Mouse (Mus musculus): ENCODE results near the gene Ehhadh. TPM values are rescaled to one million over a fixed set of nuclear protein-coding genes. Genes with fewer than 3 reads are reported as not detected.
A peak's percentile ranks its signal among the peaks of the same experiment; 100 is the strongest.
"Not testable (repeated sequence)": the region's sequence is repeated elsewhere in the genome, so short reads cannot be mapped to it uniquely, and the experiment has no call there.

Ehhadh gene
- polyA plus RNA-seq, 1 experiment from 2014 or later: 1.5 TPM

GRCm38 (mm10) chr16:21813164-21813834 lies 25.7 kb upstream of the Ehhadh start:
- no peak overlapping the region for H3K9ac ChIP-seq (ENCODE audit: low read length)
- no peak for ATAC-seq (replicated peaks; ENCODE audit: low FRiP score)
- DNase-seq (ENCODE audit: low spot score): no peak
- H3K27ac ChIP-seq (ENCODE audit: low read depth, low read length): no peak overlapping the region
- H3K27me3 ChIP-seq (ENCODE audit: control insufficient read depth, insufficient read depth, low read length): no peaks in the 10 kb centered on the region
- no peaks in the 10 kb centered on the region; the same call in 1 of the 2 replicates for H3K36me3 ChIP-seq (ENCODE audit: control insufficient read depth, insufficient read depth, low read length)
- no peaks in the 10 kb centered on the region for H3K9me3 ChIP-seq (ENCODE audit: control insufficient read depth, low read length)
- no peak overlapping the region for H3K4me2 ChIP-seq (ENCODE audit: low read depth, low read length, severe bottlenecking)
- 75% methylated on average over 6 of the region's 6 CpGs for WGBS
- H3K4me1 ChIP-seq (replicated peaks; ENCODE audit: control insufficient read depth, insufficient read depth, low read length): no peaks in the 10 kb centered on the region
- H3K4me3 ChIP-seq (ENCODE audit: low read depth, low read length): no peak overlapping the region

DNA sequence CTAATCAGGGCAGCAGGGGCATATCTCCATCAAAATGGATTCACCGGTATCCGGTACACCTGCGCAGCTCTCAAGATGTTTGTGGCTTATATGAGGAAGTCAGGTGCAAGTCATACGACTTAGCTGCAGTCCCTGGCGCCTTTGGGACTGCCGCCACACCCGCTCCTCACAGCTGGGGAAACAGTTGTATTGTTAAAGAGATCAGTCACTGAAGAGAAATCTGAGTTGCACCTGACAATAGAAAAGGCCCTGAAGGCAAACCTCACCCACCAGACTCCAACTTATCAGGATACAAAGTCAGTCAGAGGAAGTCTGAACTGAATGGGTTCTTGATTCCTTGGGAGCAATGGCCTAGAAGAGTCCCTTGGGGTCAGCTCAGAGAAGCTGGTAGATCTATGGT lies 20.2 kb upstream of the Ehhadh start:
- not testable (repeated sequence) for ATAC-seq (replicated peaks; ENCODE audit: low FRiP score); H3K4me1 ChIP-seq (replicated peaks; ENCODE audit: control insufficient read depth, insufficient read depth, low read length); H3K9me3 ChIP-seq (ENCODE audit: control insufficient read depth, low read length); H3K36me3 ChIP-seq (ENCODE audit: control insufficient read depth, insufficient read depth, low read length); H3K27me3 ChIP-seq (ENCODE audit: control insufficient read depth, insufficient read depth, low read length); H3K4me3 ChIP-seq (ENCODE audit: low read depth, low read length); H3K4me2 ChIP-seq (ENCODE audit: low read depth, low read length, severe bottlenecking); DNase-seq (ENCODE audit: low spot score); H3K27ac ChIP-seq (ENCODE audit: low read depth, low read length); H3K9ac ChIP-seq (ENCODE audit: low read length)
- 83% methylated on average over 7 of the region's 7 CpGs for WGBS

- no peaks in the 10 kb centered on the region for H3K9me3 ChIP-seq (ENCODE audit: control insufficient read depth, low read length)
- no peaks in the 10 kb centered on the region; the same call in 1 of the 2 replicates for H3K36me3 ChIP-seq (ENCODE audit: control insufficient read depth, insufficient read depth, low read length)
- no peak for DNase-seq (ENCODE audit: low spot score)
- ATAC-seq (replicated peaks; ENCODE audit: low FRiP score): no peak
- H3K9ac ChIP-seq (ENCODE audit: low read length): no peak overlapping the region
- no peaks in the 10 kb centered on the region for H3K27me3 ChIP-seq (ENCODE audit: control insufficient read depth, insufficient read depth, low read length)
- no peaks in the 10 kb centered on the region for H3K4me1 ChIP-seq (replicated peaks; ENCODE audit: control insufficient read depth, insufficient read depth, low read length)
- no peak overlapping the region for H3K4me2 ChIP-seq (ENCODE audit: low read depth, low read length, severe bottlenecking)
- 92% methylated on average over 1 of the region's 1 CpGs for WGBS
- no peak overlapping the region for H3K4me3 ChIP-seq (ENCODE audit: low read depth, low read length)
- H3K27ac ChIP-seq (ENCODE audit: low read depth, low read length): no peak overlapping the region
Measured at GRCm38 (mm10) chr16:21806892-21807291, 19.3 kb upstream of the Ehhadh start.

DNA sequence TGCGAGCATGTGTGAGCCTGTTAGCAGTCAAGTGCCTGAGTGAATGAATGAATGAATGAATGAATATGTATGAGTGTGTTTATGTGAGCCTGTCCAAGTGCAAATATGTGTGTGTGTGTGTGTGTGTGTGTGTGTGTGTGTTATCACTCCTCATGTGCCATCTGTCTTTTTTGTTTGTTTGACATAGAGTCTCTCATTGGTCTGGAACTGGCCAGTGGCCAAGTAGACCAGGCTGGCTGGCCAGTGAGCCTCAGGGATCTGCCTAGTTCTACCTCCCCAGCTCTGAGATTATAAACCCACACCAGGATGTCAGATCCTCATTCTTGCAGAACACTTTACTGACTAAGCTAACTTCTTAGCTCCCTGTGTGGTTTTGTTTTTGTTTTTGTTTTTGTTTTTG lies 16.7 kb upstream of the Ehhadh start:
- H3K27me3 ChIP-seq (ENCODE audit: control insufficient read depth, insufficient read depth, low read length): no peaks in the 10 kb centered on the region
- H3K9ac ChIP-seq (ENCODE audit: low read length): no peak overlapping the region
- no peaks in the 10 kb centered on the region; the same call in 1 of the 2 replicates for H3K36me3 ChIP-seq (ENCODE audit: control insufficient read depth, insufficient read depth, low read length)
- 84% methylated on average over 1 of the region's 1 CpGs for WGBS
- H3K9me3 ChIP-seq (ENCODE audit: control insufficient read depth, low read length): no peaks in the 10 kb centered on the region
- no peak overlapping the region for H3K27ac ChIP-seq (ENCODE audit: low read depth, low read length)
- H3K4me2 ChIP-seq (ENCODE audit: low read depth, low read length, severe bottlenecking): no peak overlapping the region
- H3K4me1 ChIP-seq (replicated peaks; ENCODE audit: control insufficient read depth, insufficient read depth, low read length): no peaks in the 10 kb centered on the region
- no peak for DNase-seq (ENCODE audit: low spot score)
- ATAC-seq (replicated peaks; ENCODE audit: low FRiP score): no peak
- no peak overlapping the region for H3K4me3 ChIP-seq (ENCODE audit: low read depth, low read length)

GRCm38 (mm10) chr16:21795071-21795470 lies 7.5 kb upstream of the Ehhadh start:
- Histone ChIP-seq H3K27ac (ENCODE audit: low read depth, low read length) (no peak overlapping the region), H3K27me3 (ENCODE audit: control insufficient read depth, insufficient read depth, low read length) (no peaks in the 10 kb centered on the region), H3K36me3 (ENCODE audit: control insufficient read depth, insufficient read depth, low read length) (no peaks in the 10 kb centered on the region), H3K4me2 (ENCODE audit: low read depth, low read length, severe bottlenecking) (peak overlapping the region; percentile 86), H3K4me1 (replicated peaks; ENCODE audit: control insufficient read depth, insufficient read depth, low read length) (no peaks in the 10 kb centered on the region), H3K4me3 (ENCODE audit: low read depth, low read length) (peak overlapping the region; percentile 77), H3K9ac (ENCODE audit: low read length) (peak overlapping the region; percentile 77; the same call in 1 of the 2 replicates), H3K9me3 (ENCODE audit: control insufficient read depth, low read length) (no peaks in the 10 kb centered on the region)
- no peak for ATAC-seq (replicated peaks; ENCODE audit: low FRiP score)
- WGBS: 28% methylated on average over 5 of the region's 5 CpGs
- no peak for DNase-seq (ENCODE audit: low spot score)

DNA sequence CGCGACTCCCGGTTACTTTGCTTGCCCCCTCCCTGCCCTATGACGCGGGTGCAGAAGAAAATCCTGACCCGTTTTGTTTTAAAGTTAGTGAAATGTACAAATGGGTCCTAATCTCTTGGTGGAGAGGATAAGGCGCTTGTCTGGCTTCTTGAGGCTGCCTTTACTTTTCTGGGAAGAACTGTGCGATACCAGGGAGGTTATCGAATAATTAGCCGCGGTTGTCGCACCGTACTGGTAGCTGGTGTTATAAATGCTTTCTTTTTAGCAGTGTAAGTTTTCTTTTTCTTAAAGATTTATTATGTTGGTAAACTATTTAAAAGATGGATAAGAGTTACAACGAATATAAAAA lies 7.1 kb upstream of the Ehhadh start:
- ATAC-seq (replicated peaks; ENCODE audit: low FRiP score) (0 out of 2 replicates have a peak, but pooled peaks have one; percentile 2), DNase-seq (ENCODE audit: low spot score) (no peak)
- Histone ChIP-seq H3K27me3 (ENCODE audit: control insufficient read depth, insufficient read depth, low read length) (no peaks in the 10 kb centered on the region), H3K9ac (ENCODE audit: low read length) (peak overlapping the region; percentile 77), H3K4me2 (ENCODE audit: low read depth, low read length, severe bottlenecking) (peak overlapping the region; percentile 86), H3K4me1 (replicated peaks; ENCODE audit: control insufficient read depth, insufficient read depth, low read length) (no peaks in the 10 kb centered on the region), H3K4me3 (ENCODE audit: low read depth, low read length) (peak overlapping the region; percentile 77), H3K9me3 (ENCODE audit: control insufficient read depth, low read length) (no peaks in the 10 kb centered on the region), H3K36me3 (ENCODE audit: control insufficient read depth, insufficient read depth, low read length) (no peaks in the 10 kb centered on the region), H3K27ac (ENCODE audit: low read depth, low read length) (peak overlapping the region; percentile 84)
- WGBS: 3% methylated on average over 14 of the region's 14 CpGs

GRCm38 (mm10) chr16:21793875-21794696 lies 6.5 kb upstream of the Ehhadh start, which contains the start of gene Map3k13:
Map3k13 (plus strand) TSS chr16:21794346.
- Histone ChIP-seq H3K4me1 (replicated peaks; ENCODE audit: control insufficient read depth, insufficient read depth, low read length) (no peaks in the 10 kb centered on the region), H3K9ac (ENCODE audit: low read length) (peak within 1 kb of the TSS; percentile 77), H3K27me3 (ENCODE audit: control insufficient read depth, insufficient read depth, low read length) (no peaks in the 10 kb centered on the region), H3K36me3 (ENCODE audit: control insufficient read depth, insufficient read depth, low read length) (no peaks in the 10 kb centered on the region), H3K27ac (ENCODE audit: low read depth, low read length) (peak within 1 kb of the TSS; percentile 84), H3K4me3 (ENCODE audit: low read depth, low read length) (peak within 1 kb of the TSS; percentile 77), H3K4me2 (ENCODE audit: low read depth, low read length, severe bottlenecking) (peak within 1 kb of the TSS; percentile 86), H3K9me3 (ENCODE audit: control insufficient read depth, low read length) (no peaks in the 10 kb centered on the region)
- 2% methylated on average over 47 of the region's 47 CpGs for WGBS
- peak; percentile 97 for DNase-seq (ENCODE audit: low spot score)
- ATAC-seq (replicated peaks; ENCODE audit: low FRiP score): peak; percentile 100

- H3K4me3 ChIP-seq (ENCODE audit: low read depth, low read length): peak overlapping the region; percentile 77
- 46% methylated on average over 2 of the region's 2 CpGs for WGBS
- H3K4me2 ChIP-seq (ENCODE audit: low read depth, low read length, severe bottlenecking): peak overlapping the region; percentile 86
- not testable (repeated sequence) for H3K4me1 ChIP-seq (replicated peaks; ENCODE audit: control insufficient read depth, insufficient read depth, low read length); H3K27ac ChIP-seq (ENCODE audit: low read depth, low read length); H3K36me3 ChIP-seq (ENCODE audit: control insufficient read depth, insufficient read depth, low read length); DNase-seq (ENCODE audit: low spot score); H3K9me3 ChIP-seq (ENCODE audit: control insufficient read depth, low read length); ATAC-seq (replicated peaks; ENCODE audit: low FRiP score); H3K27me3 ChIP-seq (ENCODE audit: control insufficient read depth, insufficient read depth, low read length)
- H3K9ac ChIP-seq (ENCODE audit: low read length): peak overlapping the region; percentile 77
Measured at GRCm38 (mm10) chr16:21793080-21793810, 5.6 kb upstream of the Ehhadh start.

Measured in forebrain, embryonic 11.5 days (tissue).